Comparison of ENCODE assay signal across 19 mouse cellular contexts in genomic region chr10:14164829-14165228, GRCm38 (mm10).
A peak's percentile ranks its signal among the peaks of the same experiment; 100 is the strongest.
DNase-seq lines count a peak whose midpoint lies in the region; ATAC-seq and TF ChIP-seq lines count a peak whose summit lies in the region.
"Had no signal": no experiment of that assay in that cellular context is flagged by ENCODE, and none has a peak within 500 bp of the region (broad histone marks: within the 10 kb centered on the region; RNA-seq: fewer than 3 reads in every experiment).

No protein-coding gene starts in this region.

- H3K4me2 ChIP-seq in hindbrain, embryonic 16.5 days (ENCODE audit: low read length): no peak overlapping the region
- H3K4me2 ChIP-seq in hindbrain, embryonic 13.5 days: no peak overlapping the region
- no peak overlapping the region for H3K4me2 ChIP-seq in forebrain, postnatal 0 days (ENCODE audit: low read depth)
- H3K4me2 ChIP-seq: liver, embryonic 11.5 days; neural tube, embryonic 15.5 days had no signal

- H3K27me3 ChIP-seq in hindbrain, embryonic 16.5 days (replicated peaks; ENCODE audit: control insufficient read depth, insufficient read depth, low read length): no peaks in the 10 kb centered on the region
- H3K27me3 ChIP-seq in hindbrain, embryonic 13.5 days: no peaks in the 10 kb centered on the region
- H3K27me3 ChIP-seq in forebrain, postnatal 0 days (ENCODE audit: insufficient read depth, low read length): no peaks in the 10 kb centered on the region
- H3K27me3 ChIP-seq: neural tube, embryonic 15.5 days had no signal

- H3K9me3 ChIP-seq in hindbrain, embryonic 16.5 days (ENCODE audit: control insufficient read depth, low read length): no peaks in the 10 kb centered on the region
- H3K9me3 ChIP-seq in hindbrain, embryonic 13.5 days: peaks cover 2% of the 10 kb centered on the region; the same call in 1 of the 2 replicates
- H3K9me3 ChIP-seq in forebrain, postnatal 0 days (ENCODE audit: low read length): no peaks in the 10 kb centered on the region
- H3K9me3 ChIP-seq: neural tube, embryonic 15.5 days had no signal

- H3K4me3 ChIP-seq in hindbrain, embryonic 16.5 days (ENCODE audit: low read length): no peak overlapping the region
- H3K4me3 ChIP-seq in hindbrain, embryonic 13.5 days: no peak overlapping the region
- H3K4me3 ChIP-seq in forebrain, postnatal 0 days (ENCODE audit: low read depth, low read length): no peak overlapping the region
- H3K4me3 ChIP-seq: neural tube, embryonic 15.5 days had no signal

- no peaks in the 10 kb centered on the region for H3K36me3 ChIP-seq in hindbrain, embryonic 16.5 days (ENCODE audit: control insufficient read depth, insufficient read depth, low read length)
- H3K36me3 ChIP-seq in hindbrain, embryonic 13.5 days: no peaks in the 10 kb centered on the region
- H3K36me3 ChIP-seq in forebrain, postnatal 0 days (ENCODE audit: insufficient read depth): no peaks in the 10 kb centered on the region
- H3K36me3 ChIP-seq: neural tube, embryonic 15.5 days had no signal

- WGBS in hindbrain, embryonic 16.5 days: 37% methylated on average over 7 of the region's 7 CpGs
- WGBS in hindbrain, embryonic 13.5 days: 52% methylated on average over 7 of the region's 7 CpGs
- 35% methylated on average over 7 of the region's 7 CpGs for WGBS in forebrain, postnatal 0 days

- H3K4me1 ChIP-seq in hindbrain, embryonic 16.5 days (ENCODE audit: control insufficient read depth, insufficient read depth, low read depth, low read length): no peaks in the 10 kb centered on the region
- 0 out of 2 replicates have a peak, but pooled peaks cover 3% of the 10 kb centered on the region for H3K4me1 ChIP-seq in hindbrain, embryonic 13.5 days (replicated peaks)
- no peaks in the 10 kb centered on the region for H3K4me1 ChIP-seq in forebrain, postnatal 0 days (ENCODE audit: insufficient read depth)
- H3K4me1 ChIP-seq: neural tube, embryonic 15.5 days had no signal

- H3K9ac ChIP-seq in hindbrain, embryonic 16.5 days (ENCODE audit: low read depth, low read length): no peak overlapping the region
- H3K9ac ChIP-seq in hindbrain, embryonic 13.5 days: no peak overlapping the region
- H3K9ac ChIP-seq in forebrain, postnatal 0 days: no peak overlapping the region
- H3K9ac ChIP-seq: neural tube, embryonic 15.5 days had no signal

- ATAC-seq in hindbrain, embryonic 16.5 days: peak; percentile 40; the same call in 1 of the 2 replicates
- no peak for ATAC-seq in hindbrain, embryonic 13.5 days (ENCODE audit: low FRiP score)
- ATAC-seq in forebrain, postnatal 0 days: peak; percentile 20; the same call in 1 of the 2 replicates
- ATAC-seq in megakaryocyte, adult 5-6 weeks (ENCODE audit: poor library complexity, severe bottlenecking): no peak
- ATAC-seq: CD4-positive, CD25-positive, alpha-beta regulatory T cell, adult 4 months had no signal

- DNase-seq in embryo, embryonic 11 days: peak; percentile 25
- DNase-seq in embryo, embryonic 10 days (ENCODE audit: low spot score): no peak
- DNase-seq in R1 (ENCODE audit: low read depth, low spot score): peak; percentile 35
- DNase-seq in forebrain, postnatal 0 days: no peak
- no peak for DNase-seq in kidney, adult 11 months
- DNase-seq: adrenal gland, adult 8-10 months; cerebellum, adult 9-10 months; heart, postnatal 4 days; kidney, adult 9 months; kidney, postnatal 36 days; layer of hippocampus, adult 9-11 months; lung, adult 18-20 months had no signal

- TF ChIP-seq CTCF in forebrain, postnatal 0 days (IDR thresholded peaks at IDR 0.05; ENCODE audit: low read depth): no peak

- no peak overlapping the region for H3K27ac ChIP-seq in hindbrain, embryonic 16.5 days (ENCODE audit: low read depth, low read length)
- H3K27ac ChIP-seq in hindbrain, embryonic 13.5 days: no peak overlapping the region
- H3K27ac ChIP-seq in forebrain, postnatal 0 days (ENCODE audit: low read depth, low read length): no peak overlapping the region
- H3K27ac ChIP-seq: neural tube, embryonic 15.5 days; stomach, postnatal 0 days had no signal

Comparison
In these comparisons a context has a peak if more than half of its experiments do, and no peak if none do; other contexts are left out.
1. DNase-seq: peak in embryo, embryonic 11 days (single experiment) and R1 (single experiment); none in embryo, embryonic 10 days (single experiment), forebrain, postnatal 0 days (single experiment) and kidney, adult 11 months (single experiment).
2. ATAC-seq: peak in hindbrain, embryonic 16.5 days (single experiment) and forebrain, postnatal 0 days (single experiment); none in hindbrain, embryonic 13.5 days (single experiment) and megakaryocyte, adult 5-6 weeks (single experiment).